Mouse (Mus musculus) adrenal gland, postnatal 36 days (tissue): ENCODE data around the gene Slc43a2. TPM values are rescaled to one million over a fixed set of nuclear protein-coding genes. Genes with fewer than 3 reads are reported as not detected.

Experiments
- DNase-seq, 2 experiments: peaks; one replicate each; pipeline ENCODE4 v3.0.0; 2021; ENCODE audit warnings: mixed read lengths in 1 of 2
- long read RNA-seq, 2 experiments: library from polyadenylated mRNA; stranded (forward); transcript quantifications; one replicate each; pipeline ENCODE4 v2.0.0; 2021; ENCODE audit warnings: borderline sequencing depth in 2 of 2
- total RNA-seq, 2 experiments: library from RNA; stranded (reverse); gene quantifications; 2 replicates each; pipeline ENCODE4 v1.2.3; 2021

Gene Slc43a2
- total RNA-seq = 10 to 100 TPM; 21.4 TPM
- long read RNA-seq, experiment 1, partial matches to known transcripts = 1 of 10 reads
- long read RNA-seq, experiment 1, other reads (novel, unspliced or antisense) = 9 of 10 reads
- long read RNA-seq, experiment 2, full-length matches to known transcripts = 2 of 4 reads
- long read RNA-seq, experiment 2, partial matches to known transcripts = 1 of 4 reads
- long read RNA-seq, experiment 2, other reads (novel, unspliced or antisense) = 1 of 4 reads

DNA sequence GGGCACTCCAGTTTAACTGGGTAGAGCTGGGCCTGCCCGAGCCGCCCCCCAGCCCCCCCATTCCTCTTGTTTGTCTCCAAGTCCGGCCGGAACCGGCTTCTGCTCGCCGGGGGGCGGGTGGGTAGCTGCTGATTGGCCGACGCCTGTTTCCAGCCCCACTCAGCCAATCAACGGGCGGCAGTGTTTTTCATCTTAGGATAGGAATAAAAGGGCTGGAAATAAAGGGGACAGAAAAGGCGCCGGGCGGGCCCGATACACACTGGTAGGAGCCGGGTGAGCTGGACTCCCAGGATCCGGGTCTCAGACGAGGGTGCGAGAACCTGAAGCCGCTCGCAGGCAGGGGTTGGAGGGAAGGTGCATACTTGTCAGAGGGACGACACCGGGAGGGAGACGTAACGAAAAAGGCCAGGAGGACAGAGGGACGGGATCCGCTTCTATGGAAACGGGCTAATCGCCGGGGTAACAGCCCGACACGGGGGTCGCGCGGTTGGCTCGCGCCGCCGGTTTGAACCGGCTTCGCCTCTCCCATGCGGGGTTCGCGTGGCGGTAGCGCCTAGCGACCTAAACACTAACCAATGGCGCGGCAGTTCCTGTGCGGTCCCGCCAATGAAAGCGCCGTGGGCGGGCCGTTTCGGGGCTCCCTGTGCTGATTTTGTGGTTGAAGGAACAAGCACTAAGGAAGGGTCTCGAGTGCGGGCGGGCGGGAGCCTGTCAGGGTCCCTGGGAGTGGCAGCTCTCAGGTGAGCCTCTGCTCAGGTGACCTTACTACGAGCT, at the start of gene Slc43a2:
Slc43a2 (plus strand) TSS at position 226 of the 774 bp plus-strand sequence.
- peak; percentile 96 for DNase-seq

DNA sequence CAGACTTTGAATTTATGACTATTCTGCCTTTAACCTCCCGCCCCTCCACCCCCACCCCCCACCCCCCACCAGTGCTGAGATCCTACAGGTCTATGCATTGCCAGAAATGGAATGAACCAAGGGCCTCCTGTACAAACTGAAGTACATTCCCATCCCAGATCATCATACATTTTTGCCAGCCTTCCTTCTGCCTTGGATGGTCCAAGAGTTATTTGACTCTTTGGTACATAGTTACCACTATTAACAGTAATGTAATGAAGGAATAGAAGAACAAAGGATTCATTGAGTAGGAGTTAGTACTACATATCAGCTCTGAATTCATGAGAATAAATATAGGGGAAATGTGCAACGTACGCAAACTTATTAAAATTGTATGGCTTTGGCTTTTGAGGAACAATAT, 45.3 kb upstream of the Slc43a2 start:
- no peak for DNase-seq

DNA sequence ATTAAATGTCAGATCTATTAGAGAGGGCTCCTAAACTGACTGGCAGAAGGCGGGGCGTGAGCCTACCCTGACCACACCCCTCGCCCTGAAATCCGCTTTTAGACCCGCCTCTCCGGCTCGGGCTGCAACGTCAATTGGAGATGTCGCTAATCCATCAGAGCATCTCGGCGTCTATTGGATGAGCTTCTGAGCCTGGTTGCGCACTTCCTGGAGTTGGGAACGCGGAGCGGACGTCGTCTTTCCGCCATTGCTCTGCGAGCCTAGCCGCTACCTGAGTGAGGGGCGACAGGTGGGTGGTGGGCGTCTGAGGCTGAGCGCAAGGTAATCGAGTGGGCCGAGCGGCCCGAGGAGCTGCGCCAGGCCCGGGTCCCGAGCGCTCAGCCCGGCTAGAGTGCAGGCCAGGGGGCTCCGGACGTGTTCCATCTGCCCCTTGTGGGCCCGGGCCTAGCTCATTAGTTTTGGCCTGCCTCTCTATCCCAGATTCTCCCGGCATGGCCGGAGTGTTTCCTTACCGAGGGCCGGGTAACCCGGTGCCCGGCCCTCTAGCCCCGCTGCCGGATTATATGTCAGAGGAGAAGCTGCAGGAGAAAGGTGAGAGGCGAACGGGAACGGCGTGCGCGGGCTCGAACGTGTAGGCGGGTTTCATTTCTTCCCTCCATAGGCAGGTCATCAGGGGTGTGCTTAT, 44.8 kb upstream of the Slc43a2 start, which contains the start of gene Prpf8:
Prpf8 (plus strand) TSS at position 216 of the 685 bp plus-strand sequence.
- peak; percentile 95 to 96 for DNase-seq

DNA sequence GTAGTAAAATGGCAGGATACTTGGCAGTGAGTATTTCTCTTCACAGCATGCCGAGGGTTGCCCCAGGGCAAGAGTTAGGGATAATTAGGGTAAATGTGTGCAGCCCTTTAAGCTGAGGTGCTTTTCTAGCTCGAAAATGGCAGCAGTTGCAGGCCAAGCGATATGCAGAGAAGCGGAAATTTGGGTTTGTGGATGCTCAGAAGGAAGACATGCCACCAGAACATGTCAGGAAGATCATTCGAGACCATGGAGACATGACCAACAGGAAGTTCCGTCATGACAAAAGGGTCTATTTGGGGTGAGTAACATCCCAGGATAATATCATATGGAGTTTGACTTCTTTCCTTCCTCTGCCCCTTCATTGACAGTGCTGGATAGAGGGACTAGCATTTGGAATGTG, 44.0 kb upstream of the Slc43a2 start:
- DNase-seq = no peak

GRCm38 (mm10) chr11:75494296-75495049, 37.0 kb upstream of the Slc43a2 start:
- no peak for DNase-seq

- DNase-seq = peak in 1 of 2 experiments; percentile 38
Observed at GRCm38 (mm10) chr11:75498126-75498525, 33.4 kb upstream of the Slc43a2 start.

GRCm38 (mm10) chr11:75508162-75508561, 23.3 kb upstream of the Slc43a2 start:
- DNase-seq = no peak

- peak in 1 of 2 experiments; percentile 25 for DNase-seq
Observed at GRCm38 (mm10) chr11:75508904-75509303, 22.6 kb upstream of the Slc43a2 start.

GRCm38 (mm10) chr11:75509741-75510626, 21.5 kb upstream of the Slc43a2 start, which contains the start of gene Rilp:
Rilp (plus strand) TSS chr11:75510094.
- peak; percentile 85 to 86 for DNase-seq

- peak; percentile 94 to 98 for DNase-seq
Observed at GRCm38 (mm10) chr11:75510627-75510993, 20.9 kb upstream of the Slc43a2 start.

DNA sequence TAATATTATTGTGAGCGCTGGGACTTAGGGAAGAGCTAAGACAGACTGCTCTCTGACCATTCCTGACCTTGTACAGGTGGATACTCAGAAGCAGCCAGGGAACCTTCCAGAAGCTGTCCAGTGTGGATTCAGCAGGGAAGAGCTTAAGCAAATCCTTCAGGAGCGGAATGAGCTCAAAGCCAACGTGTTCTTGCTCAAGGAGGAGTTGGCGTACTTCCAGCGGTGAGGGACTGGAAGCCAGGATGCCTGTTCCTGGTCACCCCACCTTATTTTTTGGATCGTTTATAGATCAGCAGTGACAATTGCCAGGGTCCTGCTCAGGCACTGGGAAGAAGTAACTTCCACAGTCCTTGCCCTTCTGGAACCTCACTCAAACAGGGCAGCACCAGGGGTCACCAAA, 20.3 kb upstream of the Slc43a2 start:
- peak in 1 of 2 experiments; percentile 57 for DNase-seq

GRCm38 (mm10) chr11:75512301-75513018, 19.0 kb upstream of the Slc43a2 start:
- no peak for DNase-seq

DNA sequence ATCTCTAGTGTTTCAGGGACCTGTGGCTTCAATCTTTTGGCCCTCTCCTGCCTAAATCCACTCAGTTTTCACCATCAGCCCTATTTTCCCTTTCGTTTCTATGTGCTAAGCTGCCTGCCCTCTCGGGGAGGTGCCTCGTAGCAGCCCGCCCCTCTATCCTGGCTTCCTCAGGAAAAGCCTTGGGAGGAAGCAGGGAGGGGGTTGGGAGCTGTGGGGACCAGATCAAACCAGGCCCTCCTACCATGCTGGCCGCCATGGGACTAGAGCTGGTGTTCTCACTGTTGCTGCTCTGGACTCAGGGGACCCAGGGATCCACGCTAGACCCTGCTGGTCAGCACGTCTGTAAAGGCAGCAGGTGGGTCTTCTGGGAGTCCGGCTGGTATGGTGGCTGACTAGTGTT, 18.2 kb upstream of the Slc43a2 start, which contains the start of gene Scarf1:
Scarf1 (plus strand) TSS at position 205 of the 400 bp plus-strand sequence.
- peak; percentile 50 to 82 for DNase-seq

DNA sequence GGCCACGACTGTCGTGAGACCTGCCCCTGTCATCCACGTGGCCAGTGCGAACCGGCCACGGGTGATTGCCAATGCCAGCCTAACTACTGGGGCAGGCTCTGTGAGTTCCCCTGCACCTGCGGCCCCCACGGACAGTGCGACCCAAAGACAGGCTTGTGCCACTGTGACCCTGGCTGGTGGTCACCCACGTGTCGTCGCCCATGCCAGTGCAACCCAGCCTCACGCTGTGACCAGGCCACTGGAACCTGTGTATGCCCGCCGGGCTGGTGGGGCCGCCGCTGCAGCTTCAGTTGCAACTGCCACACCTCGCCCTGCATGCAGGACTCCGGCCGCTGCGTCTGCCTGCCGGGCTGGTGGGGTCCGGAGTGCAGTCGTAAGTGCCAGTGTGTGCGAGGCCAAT, 16.3 kb upstream of the Slc43a2 start:
- no peak for DNase-seq

GRCm38 (mm10) chr11:75519834-75520633, 11.5 kb upstream of the Slc43a2 start:
- DNase-seq = no peak

- DNase-seq = no peak
Observed at GRCm38 (mm10) chr11:75521609-75522008, 9.9 kb upstream of the Slc43a2 start.

DNA sequence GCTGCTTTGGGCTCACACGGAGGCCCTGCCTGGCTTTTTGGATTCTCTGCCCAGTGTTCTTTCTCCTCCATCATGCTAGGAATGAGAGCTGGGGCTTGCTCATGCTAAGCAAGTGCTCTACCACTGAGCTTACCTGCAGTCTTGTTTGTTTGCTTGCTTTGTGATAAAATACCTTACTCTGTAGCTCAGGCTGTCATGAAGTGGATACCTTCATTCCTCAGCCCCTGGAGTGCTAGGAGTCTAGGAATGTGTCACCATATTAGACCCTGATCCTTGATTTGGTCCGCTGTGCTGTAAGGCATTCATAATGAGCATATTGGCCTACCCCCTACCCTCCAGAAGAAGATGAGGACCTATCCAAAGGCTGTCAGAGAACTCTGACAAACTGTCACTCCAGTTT, 8.7 kb upstream of the Slc43a2 start:
- DNase-seq = no peak

GRCm38 (mm10) chr11:75525531-75526125, 5.9 kb upstream of the Slc43a2 start:
- no peak for DNase-seq

DNA sequence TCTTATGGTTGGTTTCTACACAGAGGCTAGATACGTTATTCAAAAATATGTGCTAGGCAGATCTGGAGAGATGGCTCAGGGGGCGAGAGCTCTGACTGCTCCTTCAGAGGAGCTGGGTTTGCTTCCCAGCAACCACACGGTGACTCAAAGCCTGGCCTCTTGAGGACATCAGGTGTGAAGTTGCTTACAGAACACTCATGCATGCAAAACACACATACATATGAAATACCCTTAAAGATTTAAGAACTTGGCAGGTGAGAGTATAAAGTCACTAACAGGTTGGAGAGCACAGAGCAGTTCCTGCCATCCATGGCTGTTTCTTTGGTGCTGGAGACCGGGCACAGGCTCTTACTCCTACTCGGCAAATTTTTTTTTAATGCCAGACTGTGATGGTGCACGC, 4.6 kb upstream of the Slc43a2 start:
- no peak for DNase-seq
